Mouse (Mus musculus): Measurements from ENCODE around the gene Mybph.

Gene Mybph

DNA sequence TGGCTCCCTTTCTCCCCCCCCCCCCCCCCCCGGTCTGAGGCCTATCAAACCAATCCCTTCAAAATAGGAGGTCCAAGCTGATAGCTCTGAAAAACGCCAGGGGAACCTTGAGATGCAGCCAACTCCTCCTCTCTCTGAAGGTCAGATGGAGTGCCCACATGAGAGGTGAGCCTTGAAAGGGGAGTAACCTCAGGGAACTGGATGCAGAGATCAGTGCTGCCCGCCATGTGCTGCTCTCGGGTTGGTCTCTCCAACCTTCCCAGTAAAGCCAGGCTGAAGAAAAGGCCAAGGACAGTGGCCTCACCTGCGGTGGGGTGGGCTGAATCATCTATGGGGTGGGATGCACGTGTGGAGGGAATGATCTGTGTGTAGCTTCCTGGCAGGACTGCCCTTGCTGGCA lies 19.1 kb downstream of the Mybph start:
- no peak for DNase-seq

DNA sequence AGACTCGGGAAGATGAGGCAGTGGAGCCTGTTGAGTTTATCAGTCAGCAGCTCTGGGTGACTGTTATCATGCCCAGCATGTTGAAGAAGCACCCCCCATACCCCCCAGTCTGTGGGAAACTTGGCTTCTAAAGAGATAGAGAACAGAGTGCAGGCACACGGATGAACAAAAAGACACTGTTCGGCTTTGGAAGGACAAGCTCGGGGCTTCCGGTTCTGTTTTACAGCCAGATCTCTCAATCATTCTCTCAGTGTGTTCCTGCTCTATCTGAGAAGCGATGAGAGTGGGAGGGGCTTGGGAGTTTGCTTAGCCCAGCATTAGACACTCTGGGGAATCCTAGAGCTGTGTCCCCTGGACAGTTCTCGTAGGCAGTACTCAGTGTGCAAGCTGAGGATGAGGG lies 20.2 kb downstream of the Mybph start:
- DNase-seq: peak; percentile 41

DNA sequence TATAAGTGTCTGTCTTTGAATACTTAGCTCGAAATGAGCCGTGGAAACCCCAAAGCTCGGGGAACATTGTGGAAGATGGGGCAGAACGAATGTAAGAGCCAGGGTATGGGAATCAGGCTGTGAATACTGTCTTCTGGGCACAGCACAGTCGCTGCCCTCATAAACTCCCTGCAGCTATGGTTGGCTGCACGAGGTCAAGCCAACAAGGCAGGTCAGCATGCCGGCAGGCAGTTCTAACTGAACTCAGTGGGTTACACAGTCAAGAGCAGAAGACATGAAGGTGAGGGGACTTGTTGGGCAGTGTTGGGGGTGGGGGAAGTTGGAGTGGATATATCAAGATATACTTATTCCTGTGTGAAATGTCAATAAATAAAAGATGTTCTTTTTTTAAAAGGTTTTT lies 21.8 kb downstream of the Mybph start:
- DNase-seq: no peak

DNA sequence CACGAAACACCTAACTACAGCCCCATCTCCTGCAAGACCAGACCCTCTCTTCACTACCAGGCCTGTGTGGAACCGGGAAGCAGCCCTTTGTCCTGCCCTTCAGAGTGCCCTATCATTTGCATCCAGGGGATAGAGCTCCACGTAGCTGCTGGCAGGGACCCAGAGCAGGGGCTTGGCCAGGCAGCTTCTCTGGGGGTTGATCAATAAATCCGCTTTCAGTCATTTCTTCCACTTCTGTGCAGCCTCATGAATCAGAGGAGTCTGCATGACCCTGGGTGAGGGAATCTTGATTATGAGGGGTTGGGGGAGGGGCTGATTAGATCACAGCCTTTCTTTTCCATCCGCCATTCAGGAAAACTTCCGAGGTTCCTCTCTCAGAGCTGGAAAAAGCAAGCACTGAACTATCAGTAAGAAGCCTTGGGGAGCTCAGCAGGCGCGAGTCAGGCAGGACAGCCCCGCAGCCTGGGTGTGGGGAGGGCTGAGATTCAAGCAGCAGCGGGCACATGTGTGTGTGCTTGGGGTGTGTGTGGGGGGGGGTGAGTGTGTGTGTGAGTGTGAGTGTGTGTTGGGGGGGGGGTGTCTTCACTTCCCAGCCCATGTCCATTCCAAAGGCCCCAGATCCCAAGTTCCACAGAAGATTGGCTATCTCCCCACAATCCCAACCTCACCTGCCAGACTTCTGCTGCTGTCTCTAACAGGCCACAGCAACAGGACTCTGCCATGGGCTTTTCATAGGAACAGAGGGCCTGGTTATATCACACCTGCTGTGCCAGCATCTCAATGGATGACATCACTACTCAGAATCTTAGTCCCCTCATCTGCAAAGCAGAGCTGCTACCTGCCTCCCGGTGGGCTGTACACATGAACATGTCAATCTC lies 22.7 kb downstream of the Mybph start:
- DNase-seq: no peak

DNA sequence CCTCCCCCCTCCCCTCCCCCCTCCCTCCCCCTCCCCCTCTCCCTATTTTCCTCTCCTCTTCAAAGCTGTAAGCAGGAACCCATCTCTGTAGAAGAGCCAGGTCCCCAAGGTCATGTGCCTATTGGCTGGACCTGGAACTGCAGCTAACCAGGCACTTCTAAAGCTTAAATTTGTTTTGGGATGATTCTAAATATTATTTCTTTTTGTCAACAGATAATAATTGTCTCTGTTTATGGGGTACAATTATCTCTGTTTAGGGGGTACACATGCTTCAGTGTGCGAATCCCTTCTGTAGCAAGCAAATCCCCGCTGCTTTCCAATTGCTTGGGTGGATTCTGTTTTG lies 23.4 kb downstream of the Mybph start:
- DNase-seq: no peak

DNA sequence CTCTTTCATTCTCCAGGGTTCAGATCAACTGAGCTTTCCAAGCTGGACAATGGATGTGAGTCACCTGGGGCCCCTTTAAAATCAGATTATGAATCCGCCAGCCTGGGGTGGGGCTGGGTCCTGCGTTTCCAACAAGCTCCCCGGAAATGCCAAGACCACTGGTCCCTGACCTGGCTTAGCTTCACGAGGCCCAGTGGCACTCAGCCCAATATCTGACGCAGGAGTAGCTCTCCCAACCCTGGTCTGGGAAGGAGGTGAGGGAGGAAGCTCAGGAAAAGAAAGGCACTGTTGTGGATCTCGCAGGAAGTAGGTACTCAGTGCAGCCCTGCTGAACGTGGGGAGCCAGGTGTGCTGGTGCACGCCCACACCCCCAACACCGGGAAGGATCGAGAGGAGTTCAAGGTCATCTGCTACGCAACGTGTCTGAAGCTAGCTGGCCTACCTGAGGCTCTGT lies 23.8 kb downstream of the Mybph start:
- DNase-seq: peak; percentile 67

DNA sequence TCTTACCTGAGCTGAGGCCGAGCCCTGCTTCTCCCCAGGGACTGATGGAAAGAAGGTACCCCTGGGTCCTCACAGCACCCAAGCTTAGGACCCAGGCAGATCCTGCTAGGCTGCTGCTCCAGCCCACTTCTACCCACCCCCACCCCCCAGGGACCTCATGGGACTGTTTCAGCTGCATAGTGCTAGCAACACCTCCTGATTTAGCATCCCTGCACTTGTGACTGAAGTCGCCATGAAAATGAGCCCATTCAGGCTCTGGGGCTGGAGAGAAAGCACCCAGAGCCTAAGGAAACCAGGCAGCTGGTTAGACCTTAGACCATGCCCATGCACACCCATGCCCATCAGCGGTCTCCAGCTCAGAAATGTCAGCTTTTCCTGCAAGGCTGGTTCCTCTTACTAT lies 24.7 kb downstream of the Mybph start:
- DNase-seq: no peak

DNA sequence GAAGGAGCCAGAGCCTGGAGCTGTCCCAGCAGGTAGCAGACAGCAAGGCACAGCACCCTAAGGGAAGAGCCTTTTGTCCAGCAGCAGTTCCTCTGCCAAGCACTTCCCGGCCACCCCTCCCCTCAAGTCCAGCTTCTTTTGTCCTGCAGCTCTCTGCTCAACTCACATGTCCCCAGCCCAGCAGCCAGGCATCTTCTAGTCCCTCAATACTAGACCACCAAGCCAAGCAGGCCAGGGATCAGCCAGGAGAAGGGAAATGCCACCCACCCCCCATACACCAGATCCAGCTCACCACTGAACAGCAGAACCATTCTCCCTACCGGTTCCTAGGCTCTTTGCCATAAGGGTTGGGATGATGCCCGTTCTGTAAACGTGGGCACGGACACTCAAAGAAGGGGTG lies 26.4 kb downstream of the Mybph start:
- DNase-seq: peak; percentile 69

DNA sequence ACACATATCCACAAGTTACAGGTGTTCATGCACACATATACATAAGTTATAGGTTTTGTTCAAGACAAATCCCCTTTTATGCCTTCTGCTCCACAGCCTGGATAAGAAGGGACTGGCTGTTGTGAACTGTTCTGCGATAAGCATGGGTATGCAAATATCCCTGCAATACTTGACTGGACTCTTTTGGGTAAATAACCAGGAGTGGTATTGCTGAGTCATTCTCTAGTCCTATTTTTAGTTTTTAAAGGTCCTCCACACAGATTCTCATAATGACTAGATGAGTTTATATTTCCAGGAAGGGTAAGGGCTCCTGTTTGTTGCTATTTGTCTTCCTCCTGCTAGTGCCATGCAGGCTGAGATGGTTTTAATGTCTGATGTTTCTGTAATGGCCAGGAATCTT lies 27.9 kb downstream of the Mybph start:
- DNase-seq: no peak

DNA sequence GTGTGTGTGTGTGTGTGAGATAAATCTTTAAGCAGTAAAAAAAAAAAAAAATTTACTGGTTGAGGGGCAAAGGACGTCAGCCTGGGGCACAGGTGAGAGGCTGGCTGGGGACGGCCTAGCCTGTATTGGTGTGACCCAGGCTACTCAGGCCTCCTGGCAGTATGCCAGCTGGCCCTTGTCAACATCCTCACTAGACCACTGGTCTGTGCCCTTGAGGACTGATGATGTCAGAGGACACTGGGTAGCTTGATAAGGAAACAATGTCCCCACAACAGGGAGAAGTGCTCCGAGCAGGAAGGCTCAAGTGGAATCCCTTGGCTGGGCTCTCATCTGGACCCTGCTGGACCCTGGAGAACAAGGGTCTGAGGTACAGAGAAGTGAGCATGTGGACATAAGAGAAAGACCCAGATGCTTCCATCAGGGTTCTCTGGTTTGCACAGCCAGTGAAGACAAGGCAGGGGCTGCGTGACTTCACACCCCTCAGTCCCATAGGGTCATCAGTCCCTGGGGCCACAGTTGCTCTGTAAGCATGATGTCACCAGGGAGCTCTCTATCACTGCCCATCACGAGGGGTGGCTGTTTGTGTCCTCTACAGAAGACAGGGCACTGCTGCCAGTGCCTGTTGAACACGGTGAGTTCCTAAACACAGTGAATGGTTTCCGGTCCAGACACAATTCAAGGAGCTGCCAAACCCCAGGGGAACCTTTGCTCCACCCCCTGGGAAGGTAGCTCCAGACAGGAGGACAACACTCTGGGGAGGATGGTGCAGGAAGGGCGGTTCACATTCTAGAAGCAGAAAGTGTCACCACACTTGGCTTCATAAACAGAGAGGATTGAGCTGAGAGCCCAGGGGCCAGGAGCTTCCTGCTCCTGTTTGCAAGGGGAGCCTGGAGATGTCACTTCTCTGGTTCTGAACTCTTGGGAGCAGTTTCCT lies 29.1 kb downstream of the Mybph start:
- DNase-seq: peak; percentile 58

DNA sequence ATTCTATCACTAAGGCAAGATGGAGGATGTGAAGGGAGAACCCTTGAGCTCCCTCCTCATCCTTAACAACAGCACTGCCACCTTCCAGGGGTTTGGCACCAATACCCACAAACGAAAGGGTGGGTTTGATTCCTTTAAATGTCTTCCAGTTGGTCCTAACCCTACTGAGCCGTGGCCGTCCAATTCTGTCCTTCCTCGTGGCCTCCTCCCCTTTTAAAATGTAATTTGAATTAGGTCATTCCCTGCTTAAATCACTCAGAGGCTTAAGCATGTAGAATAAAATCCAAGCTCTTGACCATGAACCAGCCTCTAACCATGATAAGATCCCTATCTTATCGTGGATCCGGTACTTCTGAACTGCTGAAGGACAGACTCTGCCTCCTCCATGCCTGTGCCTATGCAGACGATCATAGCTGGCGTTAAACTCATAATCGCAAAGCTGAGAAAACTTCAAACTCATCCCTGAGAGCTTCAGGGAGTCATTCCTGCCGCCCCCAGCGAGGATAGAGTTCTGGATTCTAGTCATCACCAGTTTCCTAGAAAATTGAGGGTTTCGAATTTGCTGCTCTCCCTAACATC lies 31.5 kb downstream of the Mybph start:
- DNase-seq: no peak

DNA sequence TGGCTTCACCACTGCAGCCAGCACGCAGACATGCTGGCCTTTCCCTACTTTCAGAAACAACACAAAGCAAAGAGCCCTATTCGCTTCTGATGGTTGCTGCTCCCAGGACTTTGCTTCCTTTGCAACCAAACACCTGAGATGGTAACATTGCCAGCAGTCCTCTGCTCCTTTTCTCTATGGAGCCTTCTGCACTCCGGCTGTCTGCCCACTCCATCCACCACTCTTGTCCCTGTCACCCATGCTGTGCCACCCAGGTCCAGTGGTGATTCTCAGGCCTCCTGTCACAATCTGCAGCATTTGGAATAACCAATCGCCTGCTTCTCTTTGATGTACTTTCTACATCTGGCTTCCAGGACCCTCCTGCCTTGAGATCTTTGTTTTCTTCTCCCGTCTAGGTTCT lies 32.1 kb downstream of the Mybph start:
- no peak for DNase-seq

DNA sequence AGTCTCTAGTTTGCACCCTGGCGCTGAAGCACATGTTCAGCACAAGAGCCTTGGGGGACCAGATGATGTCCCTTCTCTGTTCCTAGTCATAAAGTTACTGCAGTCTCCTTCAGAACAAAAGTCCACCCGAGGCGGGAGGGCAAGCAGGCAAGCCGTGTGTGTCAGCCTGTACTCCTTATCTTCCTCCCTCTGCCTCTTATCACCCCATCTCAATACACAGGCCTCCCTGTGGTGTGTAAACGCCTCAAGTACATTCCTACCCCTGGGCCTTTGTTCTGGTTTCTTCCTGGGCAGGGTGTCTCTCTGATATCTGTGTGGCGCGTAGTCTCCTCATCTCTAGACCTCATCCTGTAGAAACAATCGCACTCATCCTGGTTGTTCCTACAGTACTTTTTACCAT lies 33.5 kb downstream of the Mybph start:
- DNase-seq: no peak

DNA sequence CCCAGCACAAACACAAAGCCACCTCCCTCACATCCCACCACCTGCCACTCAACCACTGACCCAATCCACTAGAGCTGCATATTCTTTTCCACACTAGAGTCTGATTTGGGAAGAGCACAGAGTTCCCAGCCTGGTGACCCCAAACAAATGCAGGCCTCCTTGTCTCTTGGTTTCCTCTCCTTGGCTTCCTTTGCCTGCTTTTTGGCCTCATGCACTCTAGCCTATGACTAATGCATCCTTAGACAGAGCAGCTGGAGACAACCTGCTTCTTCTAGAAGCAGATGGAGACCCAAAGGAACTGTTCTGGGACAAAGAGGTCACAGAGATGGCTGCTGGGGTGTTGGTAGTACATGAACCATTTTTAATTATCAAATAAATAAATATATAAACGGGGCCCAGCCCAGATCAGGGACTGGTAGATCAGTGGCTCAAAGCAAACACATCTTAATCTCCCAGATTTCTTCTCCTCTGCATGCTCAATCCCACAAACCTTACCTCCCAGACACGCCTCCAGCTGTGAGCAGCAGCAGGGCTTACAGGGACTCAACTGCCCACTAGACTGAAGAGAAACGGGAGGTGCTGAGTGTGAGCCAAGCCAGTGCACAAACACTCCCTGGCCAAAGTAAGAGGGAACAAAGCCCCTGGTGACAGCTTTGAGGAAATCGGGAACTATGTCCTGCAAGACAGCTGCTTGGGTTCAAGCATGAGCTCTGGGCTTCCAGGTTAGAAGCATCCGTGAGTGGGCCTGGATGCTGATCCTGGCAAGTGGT lies 36.7 kb downstream of the Mybph start:
- peak; percentile 61 for DNase-seq

DNA sequence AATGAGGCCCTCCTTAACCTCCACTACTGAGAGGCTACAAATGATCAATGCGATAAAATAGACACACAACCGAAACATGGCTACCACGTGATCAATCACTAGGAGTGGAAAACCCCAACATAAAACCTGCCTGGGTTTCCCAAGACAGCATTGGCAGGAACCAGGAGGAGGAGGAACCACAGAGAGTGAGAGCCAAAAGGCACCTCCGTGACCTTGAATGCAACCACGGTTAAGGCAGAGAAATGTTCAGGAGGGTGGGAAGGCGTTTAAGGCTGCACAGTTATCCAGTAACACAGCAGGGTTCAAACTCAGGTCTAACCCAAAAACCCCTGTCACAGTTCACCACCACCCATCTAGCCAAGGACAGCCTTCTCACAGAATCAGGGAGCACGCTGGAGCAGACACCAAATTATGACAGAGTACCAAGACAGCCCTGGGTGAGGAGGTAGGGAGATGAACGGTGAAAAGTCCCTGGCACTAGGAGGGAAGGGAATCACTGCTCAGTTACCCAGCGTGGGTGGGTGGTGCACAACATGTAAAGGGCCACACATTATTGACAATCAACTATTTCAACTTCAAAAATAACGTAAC lies 37.5 kb downstream of the Mybph start:
- DNase-seq: peak; percentile 57

DNA sequence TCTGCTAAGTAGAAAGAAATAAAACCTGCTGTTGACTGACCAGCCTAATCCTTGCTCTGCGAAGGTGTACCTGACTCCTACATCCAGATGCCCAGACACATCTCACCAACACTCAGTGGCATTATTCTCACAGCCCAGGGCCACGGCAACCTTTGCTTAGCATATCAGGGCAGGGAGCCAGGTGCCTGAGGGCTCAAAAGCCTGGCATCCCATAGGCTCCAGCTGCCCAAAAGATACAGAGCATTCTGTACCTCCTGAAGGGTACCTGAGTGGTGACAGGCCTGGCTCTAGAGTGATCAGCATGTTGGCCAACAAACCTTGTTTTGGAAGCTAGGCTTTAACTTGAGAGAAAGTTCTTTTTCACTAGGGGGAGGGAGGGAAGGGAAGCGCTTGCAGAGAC lies 38.0 kb downstream of the Mybph start:
- DNase-seq: peak; percentile 81

DNA sequence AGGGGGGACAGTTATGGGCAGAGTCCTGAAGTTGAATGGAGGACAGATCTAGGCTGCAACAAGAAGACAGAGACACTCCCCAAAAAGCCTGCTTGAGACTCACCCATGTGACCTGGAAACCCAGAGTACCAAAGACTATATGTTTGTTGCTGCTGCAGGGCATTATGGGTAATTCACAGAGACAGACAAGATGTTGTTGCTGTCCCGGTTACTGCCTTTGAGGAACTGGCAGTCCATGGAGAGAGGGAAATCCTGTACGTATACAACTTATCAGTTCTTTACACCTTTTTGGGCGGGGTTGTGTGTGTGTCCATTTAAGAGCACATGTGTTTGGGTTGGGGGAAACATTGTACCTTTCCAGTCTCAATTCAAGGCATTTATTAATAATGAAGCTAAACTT lies 38.4 kb downstream of the Mybph start:
- peak; percentile 49 for DNase-seq

DNA sequence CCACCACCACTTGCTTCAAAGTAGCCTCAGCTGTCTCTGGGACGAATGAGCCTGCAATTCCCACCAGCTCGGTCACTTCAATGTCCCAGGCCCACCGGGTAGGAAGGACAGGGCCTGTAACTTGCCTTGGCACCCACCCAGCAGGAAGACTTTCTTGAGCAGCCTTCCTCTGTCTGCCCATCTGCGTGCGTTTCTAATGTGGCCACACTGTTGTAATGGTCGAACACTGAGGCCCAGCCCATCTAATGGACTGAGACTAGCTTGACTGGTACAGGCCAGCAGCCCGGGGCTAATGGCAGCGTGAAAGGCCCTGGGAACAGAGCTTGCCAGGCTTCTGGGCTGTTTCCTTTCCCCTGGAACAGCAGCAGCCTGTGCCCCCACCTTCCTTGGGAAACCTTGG lies 39.1 kb downstream of the Mybph start:
- peak; percentile 78 for DNase-seq

DNA sequence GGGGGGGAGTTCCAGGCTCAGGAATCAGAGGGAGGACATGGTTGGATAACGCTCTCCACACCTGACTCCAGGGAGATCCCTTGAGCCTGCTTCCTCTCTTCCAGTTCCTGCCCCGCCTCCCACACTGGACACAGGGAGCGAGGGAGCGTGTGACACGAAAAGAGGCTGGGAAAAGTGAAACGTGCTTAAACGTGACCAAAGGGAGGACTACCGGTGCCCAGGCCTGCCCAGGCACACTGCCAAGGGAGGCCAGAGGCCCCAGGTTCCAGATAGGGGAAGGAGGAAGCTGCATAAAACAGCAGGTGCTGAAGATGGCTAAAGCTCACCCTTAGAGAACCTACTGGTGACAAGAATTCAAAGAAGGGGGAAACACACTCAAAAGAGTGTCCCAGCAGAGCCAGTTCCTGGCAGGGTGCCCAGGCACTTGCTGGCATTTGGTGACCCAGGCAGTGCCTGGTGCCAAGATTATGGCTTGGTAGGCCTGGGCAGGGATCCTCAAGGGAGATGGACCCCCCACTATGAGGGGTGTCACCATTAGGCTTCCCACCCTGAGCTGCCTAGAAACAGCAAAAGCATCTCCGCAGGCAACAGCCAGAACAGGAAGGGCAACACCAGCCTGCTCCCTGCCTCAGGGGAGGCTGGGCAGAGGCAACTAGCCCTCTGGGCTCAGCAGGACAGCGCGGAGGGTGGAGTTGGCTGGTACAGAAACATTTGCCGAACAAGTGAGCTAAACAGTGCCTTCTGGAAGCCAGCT lies 39.7 kb downstream of the Mybph start:
- peak; percentile 88 for DNase-seq

DNA sequence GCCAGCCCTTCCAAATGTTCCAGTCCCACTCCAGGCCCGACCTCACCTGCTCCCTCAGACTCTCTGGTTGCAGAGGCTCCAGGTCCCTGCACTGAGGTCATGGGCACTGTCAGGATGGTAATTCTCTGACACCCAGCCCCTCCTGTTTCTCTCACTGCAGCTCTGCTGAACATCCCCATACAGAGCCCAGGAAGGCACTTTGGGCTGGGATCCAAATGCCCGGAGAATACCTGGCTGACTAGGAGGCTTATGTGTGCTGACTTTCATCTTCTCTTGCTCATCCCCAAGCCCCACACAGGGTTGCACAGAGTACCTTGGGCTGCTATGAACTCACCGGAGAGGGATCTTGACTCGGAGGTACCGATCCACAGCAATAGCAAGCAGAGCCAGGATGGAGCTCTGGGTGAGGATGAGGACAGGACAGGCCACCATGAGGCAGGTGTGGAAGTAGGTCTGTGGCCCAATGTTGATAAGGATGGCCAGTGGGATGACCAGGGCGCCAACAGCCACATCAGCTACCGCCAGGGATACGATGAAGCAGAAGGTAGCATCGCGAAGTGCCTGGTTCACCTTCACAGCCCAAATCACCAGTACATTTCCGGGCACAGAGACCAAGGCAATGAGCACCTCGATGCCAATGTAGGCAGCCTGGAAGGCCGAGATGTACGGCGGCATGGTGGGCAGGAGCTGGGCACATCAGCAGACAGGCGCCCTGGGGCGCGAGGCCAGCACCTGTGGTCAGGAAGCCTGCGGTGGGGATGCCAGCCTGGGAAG lies 40.6 kb downstream of the Mybph start:
- DNase-seq: peak; percentile 83

Data from cerebellum, adult 9-11 months (tissue).